Mouse (Mus musculus) limb, embryonic 15.5 days (tissue): ENCODE results near the gene Olfr638. TPM values are rescaled to one million over a fixed set of nuclear protein-coding genes. Genes with fewer than 3 reads are reported as not detected.

ENCODE experiments used
- polyA plus RNA-seq: library from polyadenylated mRNA; unstranded; fragments of >200 nt; fragmentation: Nextera tagmentation; extraction: Ambion mirVana; gene quantifications from 2 replicates; pipeline ENCODE4 v1.2.1, GENCODE M21; 2015

Olfr638 gene
- polyA plus RNA-seq, 1 experiment from 2014 or later = not detected

Other genes with a start within 250 kb of the Olfr638 start
- gene Olfr630, start 241.4 kb upstream of the Olfr638 start, polyA plus RNA-seq = not detected in 2 replicates
- not detected in 2 replicates for gene Olfr69, start 227.2 kb upstream of the Olfr638 start, polyA plus RNA-seq
- gene Olfr68, start 219.0 kb upstream of the Olfr638 start, polyA plus RNA-seq = not detected in 2 replicates
- gene Olfr67, start 206.9 kb upstream of the Olfr638 start, polyA plus RNA-seq = not detected in 2 replicates
- gene Hbb-bt, start 184.8 kb upstream of the Olfr638 start, polyA plus RNA-seq = 3,412 and 3,951 TPM in 2 replicates
- 10,346 and 10,923 TPM in 2 replicates for gene Hbb-bs, start 170.7 kb upstream of the Olfr638 start, polyA plus RNA-seq
- gene Hbb-bh2, start 158.2 kb upstream of the Olfr638 start, polyA plus RNA-seq = not detected in 2 replicates
- gene Hbb-bh1, start 155.6 kb upstream of the Olfr638 start, polyA plus RNA-seq = 3.2 and 5.3 TPM in 2 replicates
- gene Hbb-y, start 145.5 kb upstream of the Olfr638 start, polyA plus RNA-seq = 236 and 533 TPM in 2 replicates
- not detected in 2 replicates for gene Olfr66, start 112.5 kb upstream of the Olfr638 start, polyA plus RNA-seq
- not detected in 2 replicates for gene Olfr64, start 104.3 kb upstream of the Olfr638 start, polyA plus RNA-seq
- not detected in 2 replicates for gene Olfr65, start 95.3 kb upstream of the Olfr638 start, polyA plus RNA-seq
- not detected in 2 replicates for gene Olfr631, start 69.9 kb upstream of the Olfr638 start, polyA plus RNA-seq
- not detected in 2 replicates for gene Olfr632, start 64.4 kb upstream of the Olfr638 start, polyA plus RNA-seq
- gene Olfr633, start 54.3 kb upstream of the Olfr638 start, polyA plus RNA-seq = not detected in 2 replicates
- not detected in 2 replicates for gene Olfr635, start 27.6 kb upstream of the Olfr638 start, polyA plus RNA-seq
- not detected in 2 replicates for gene Olfr639, start 18.6 kb downstream of the Olfr638 start, polyA plus RNA-seq
- not detected in 2 replicates for gene Olfr640, start 26.8 kb downstream of the Olfr638 start, polyA plus RNA-seq
- gene Olfr641, start 36.7 kb downstream of the Olfr638 start, polyA plus RNA-seq = not detected in 2 replicates
- gene Olfr642, start 53.9 kb downstream of the Olfr638 start, polyA plus RNA-seq = not detected in 2 replicates
- not detected in 2 replicates for gene 4930516K23Rik, start 62.7 kb downstream of the Olfr638 start, polyA plus RNA-seq
- not detected in 2 replicates for gene Olfr644, start 73.1 kb downstream of the Olfr638 start, polyA plus RNA-seq
- gene Olfr645, start 86.7 kb downstream of the Olfr638 start, polyA plus RNA-seq = not detected in 2 replicates
- not detected in 2 replicates for gene Olfr646, start 106.1 kb downstream of the Olfr638 start, polyA plus RNA-seq
- gene Ubqln5, start 131.1 kb downstream of the Olfr638 start, polyA plus RNA-seq = not detected in 2 replicates
- gene Olfr643, start 138.7 kb downstream of the Olfr638 start, polyA plus RNA-seq = not detected in 2 replicates
- not detected in 2 replicates for gene Ubqln3, start 144.5 kb downstream of the Olfr638 start, polyA plus RNA-seq
- not detected in 2 replicates for gene Ubqlnl, start 151.8 kb downstream of the Olfr638 start, polyA plus RNA-seq
- gene Olfm5, start 166.1 kb downstream of the Olfr638 start, polyA plus RNA-seq = not detected in 2 replicates
- gene Olfr648, start 184.6 kb downstream of the Olfr638 start, polyA plus RNA-seq = 0.11 and 0.24 TPM in 2 replicates
- not detected in 2 replicates for gene Olfr649, start 197.2 kb downstream of the Olfr638 start, polyA plus RNA-seq
- gene Trim6, start 220.0 kb downstream of the Olfr638 start, polyA plus RNA-seq = 0.50 and 0.61 TPM in 2 replicates
- 1.8 and 1.9 TPM in 2 replicates for gene Trim34a, start 245.7 kb downstream of the Olfr638 start, polyA plus RNA-seq